Mouse (Mus musculus) ES-Bruce4 (cell line): ENCODE data around the gene Lmo1.

ENCODE experiments used
- CTCF ChIP-seq: IDR thresholded peaks from one replicate; pipeline ENCODE4 v1.8.1; 2011; ENCODE audit warnings: low read depth, low read length
- EP300 ChIP-seq: IDR thresholded peaks from 2 replicates; pipeline ENCODE4 v1.6.1; 2011; ENCODE audit warnings: low read depth, low read length; ENCODE audit not compliant: insufficient read depth
- POLR2A ChIP-seq: IDR thresholded peaks from one replicate; pipeline ENCODE4 v1.8.1; 2011; ENCODE audit warnings: low read length; ENCODE audit not compliant: insufficient read depth

GRCm38 (mm10) chr7:109185564-109185963, 10.6 kb upstream of the Lmo1 start:
- no peak for TF ChIP-seq POLR2A
- no peak for TF ChIP-seq CTCF
- no peak for TF ChIP-seq EP300
